Mouse (Mus musculus): ENCODE data around the gene Ly6g5b.
"Not testable (repeated sequence)": the region's sequence is repeated elsewhere in the genome, so short reads cannot be mapped to it uniquely, and the experiment has no call there.

The Ly6g5b gene

GRCm38 (mm10) chr17:35139269-35139668 is 24.0 kb upstream of the Ly6g5b start:
- DNase-seq (ENCODE audit: low spot score) = no peak

- no peak for DNase-seq (ENCODE audit: low spot score)
Measured at GRCm38 (mm10) chr17:35135591-35136320, 20.5 kb upstream of the Ly6g5b start.

- DNase-seq (ENCODE audit: low spot score) = peak; percentile 87
Measured at GRCm38 (mm10) chr17:35134801-35135590, 19.8 kb upstream of the Ly6g5b start, which contains the start of gene Bag6. Bag6 (plus strand) TSS chr17:35135178.

GRCm38 (mm10) chr17:35133517-35133916 is 18.3 kb upstream of the Ly6g5b start:
- DNase-seq (ENCODE audit: low spot score) = no peak

- DNase-seq (ENCODE audit: low spot score) = no peak
Measured at GRCm38 (mm10) chr17:35132174-35132560, 16.9 kb upstream of the Ly6g5b start.

GRCm38 (mm10) chr17:35131500-35132173 is 16.4 kb upstream of the Ly6g5b start, which contains the start of gene Apom:
Apom (minus strand) TSS chr17:35132050.
- no peak for DNase-seq (ENCODE audit: low spot score)

GRCm38 (mm10) chr17:35131038-35131437 is 15.8 kb upstream of the Ly6g5b start:
- no peak for DNase-seq (ENCODE audit: low spot score)

- DNase-seq (ENCODE audit: low spot score) = no peak
Measured at GRCm38 (mm10) chr17:35128996-35129395, 13.8 kb upstream of the Ly6g5b start.

- DNase-seq (ENCODE audit: low spot score) = no peak
Measured at GRCm38 (mm10) chr17:35127017-35127416, 11.8 kb upstream of the Ly6g5b start.

GRCm38 (mm10) chr17:35126206-35126611 is 11.0 kb upstream of the Ly6g5b start, which contains the start of gene D17H6S53E:
D17H6S53E (plus strand) TSS chr17:35126373.
- DNase-seq (ENCODE audit: low spot score) = peak; percentile 60

GRCm38 (mm10) chr17:35125578-35125977 is 10.3 kb upstream of the Ly6g5b start:
- no peak for DNase-seq (ENCODE audit: low spot score)

- no peak for DNase-seq (ENCODE audit: low spot score)
Measured at GRCm38 (mm10) chr17:35125081-35125480, 9.9 kb upstream of the Ly6g5b start.

GRCm38 (mm10) chr17:35124261-35124896 is 9.2 kb upstream of the Ly6g5b start:
- DNase-seq (ENCODE audit: low spot score) = not testable (repeated sequence)

GRCm38 (mm10) chr17:35123287-35123686 is 8.1 kb upstream of the Ly6g5b start:
- DNase-seq (ENCODE audit: low spot score) = not testable (repeated sequence)

- DNase-seq (ENCODE audit: low spot score) = no peak
Measured at GRCm38 (mm10) chr17:35121871-35122303, 6.7 kb upstream of the Ly6g5b start, which contains the start of gene Csnk2b. Csnk2b (minus strand) TSS chr17:35122053.

GRCm38 (mm10) chr17:35121143-35121799 is 6.0 kb upstream of the Ly6g5b start, which contains the start of gene Gpank1:
Gpank1 (plus strand) TSS chr17:35121455.
- peak; percentile 98 for DNase-seq (ENCODE audit: low spot score)

GRCm38 (mm10) chr17:35120745-35121142 is 5.5 kb upstream of the Ly6g5b start:
- DNase-seq (ENCODE audit: low spot score) = no peak

GRCm38 (mm10) chr17:35111774-35112173 is 3.5 kb downstream of the Ly6g5b start:
- DNase-seq (ENCODE audit: low spot score) = no peak

- DNase-seq (ENCODE audit: low spot score) = no peak
Measured at GRCm38 (mm10) chr17:35108097-35108496, 7.1 kb downstream of the Ly6g5b start, which contains the start of gene Ly6g5c. Ly6g5c (plus strand) TSS chr17:35108279.

- no peak for DNase-seq (ENCODE audit: low spot score)
Measured at GRCm38 (mm10) chr17:35106522-35106921, 8.7 kb downstream of the Ly6g5b start.
